Mouse (Mus musculus): ENCODE measurements at regions not wholly inside any gene's neighbourhood (a gene's known extent, or its start where the extent isn't known, plus 50 kb on each side); places are given as distances from the start of the nearest gene placed in this dataset.

GRCm38 (mm10) chr2:11416122-11416521, 137.8 kb downstream of the Pfkfb3 start:
- DNase-seq (ENCODE audit: low spot score in 2 of 2): no peak

GRCm38 (mm10) chr2:11412521-11412920, 141.4 kb downstream of the Pfkfb3 start:
- no peak for DNase-seq (ENCODE audit: low spot score in 2 of 2)

DNA sequence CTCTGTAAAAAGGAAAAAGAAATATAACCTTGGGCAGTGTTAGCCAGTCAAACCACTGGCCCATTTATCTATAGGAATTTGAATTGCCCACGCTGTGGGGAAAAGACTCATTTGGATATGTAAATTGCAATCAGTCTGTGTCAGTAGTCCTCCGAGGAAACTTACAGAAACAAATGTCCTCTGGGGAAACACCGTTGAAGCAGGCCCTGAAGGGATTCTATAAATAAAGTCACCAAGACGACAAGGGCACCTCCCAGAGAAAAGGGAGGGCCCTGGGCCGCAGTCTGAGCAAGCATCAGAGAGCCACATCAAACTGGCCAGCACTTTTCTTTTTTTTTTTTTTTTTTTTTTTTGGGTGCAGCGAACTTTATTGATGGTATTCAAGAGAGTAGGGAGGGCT, 145.4 kb downstream of the Pfkfb3 start:
- no peak for DNase-seq (ENCODE audit: low spot score in 2 of 2)

DNA sequence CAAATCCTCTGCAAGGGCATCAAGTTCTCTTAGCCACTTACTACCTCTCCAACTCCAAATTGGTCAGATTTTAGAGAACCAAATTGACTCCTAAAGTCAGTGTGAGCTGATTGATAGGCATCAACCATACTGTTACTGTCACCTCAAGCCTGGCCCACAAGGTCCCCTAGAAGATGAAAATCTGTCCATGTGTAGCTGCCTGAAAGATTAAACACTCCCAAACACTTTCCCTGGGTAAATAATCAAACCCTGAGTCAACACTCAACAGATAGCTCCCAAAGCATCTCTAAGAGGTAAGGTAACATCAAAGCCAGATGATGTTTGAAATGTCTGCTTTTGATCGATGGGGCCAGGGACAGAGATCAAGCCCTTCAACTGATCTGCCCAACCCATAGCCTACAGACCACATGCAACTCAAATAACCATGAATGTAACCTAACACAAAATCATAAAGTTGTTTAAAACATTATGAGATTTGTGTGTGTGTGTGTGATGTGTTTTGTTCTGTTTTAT, 147.7 kb downstream of the Pfkfb3 start:
- no peak for DNase-seq (ENCODE audit: low spot score in 2 of 2)

GRCm38 (mm10) chr2:11402218-11402848, 151.5 kb downstream of the Pfkfb3 start:
- DNase-seq (ENCODE audit: low spot score in 2 of 2): no peak

- DNase-seq (ENCODE audit: low spot score in 2 of 2): no peak
These were observed 154.5 kb downstream of the Pfkfb3 start for GRCm38 (mm10) chr2:11399411-11399810.

- DNase-seq (ENCODE audit: low spot score in 2 of 2): no peak
These were observed 154.9 kb downstream of the Pfkfb3 start for GRCm38 (mm10) chr2:11398949-11399348.

DNA sequence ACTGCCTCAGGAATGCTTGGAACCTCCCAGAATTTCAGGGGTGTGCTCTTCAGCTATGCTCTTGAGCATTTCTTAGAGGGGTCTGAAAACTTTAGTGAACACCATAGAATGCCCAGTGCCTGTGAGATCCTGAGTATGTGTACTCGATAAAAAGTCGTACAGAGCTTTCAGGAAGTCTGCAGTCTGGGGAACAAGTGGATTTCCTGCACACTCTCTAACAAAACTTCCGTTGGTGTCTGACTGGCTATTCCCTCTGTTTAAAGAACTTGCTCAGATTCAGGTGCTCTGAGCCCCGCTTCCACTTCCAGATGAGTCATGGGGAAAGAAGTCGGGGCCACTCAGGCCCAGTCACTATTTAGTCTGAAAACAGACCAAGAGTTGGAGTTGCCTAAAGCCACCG, 155.5 kb downstream of the Pfkfb3 start:
- no peak for DNase-seq (ENCODE audit: low spot score in 2 of 2)

- DNase-seq (ENCODE audit: low spot score in 2 of 2): no peak
These were observed 157.0 kb downstream of the Pfkfb3 start for GRCm38 (mm10) chr2:11396835-11397234.

DNA sequence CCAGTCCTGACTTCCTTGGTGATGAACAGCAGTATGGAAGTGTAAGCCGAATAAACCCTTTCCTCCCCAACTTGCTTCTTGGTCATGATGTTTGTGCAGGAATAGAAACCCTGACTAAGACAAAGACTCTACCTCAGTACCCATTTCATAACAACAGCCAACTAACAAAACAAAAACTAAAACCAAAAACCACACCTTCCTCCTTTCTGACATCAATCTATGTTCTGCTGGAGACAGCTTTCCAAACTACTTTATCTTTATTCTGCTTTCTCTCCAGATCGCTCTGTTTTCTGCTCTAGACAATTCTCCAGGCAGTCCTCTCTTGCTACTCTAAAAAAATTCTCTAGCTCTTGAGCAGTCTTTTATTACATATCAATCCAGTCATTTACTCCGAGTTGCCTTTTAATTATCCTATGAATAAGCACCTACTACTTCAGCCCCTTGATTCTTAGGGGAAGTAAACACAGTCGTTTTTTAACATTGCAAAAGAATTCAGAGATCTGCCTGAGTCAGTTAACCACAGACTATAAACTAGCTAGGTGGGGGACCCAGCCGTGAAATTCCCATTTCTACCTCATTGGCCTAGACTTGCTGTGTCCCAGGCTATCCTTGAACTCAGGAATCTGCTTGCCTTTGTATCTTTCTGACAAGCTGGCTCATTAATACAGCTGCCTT, 159.1 kb downstream of the Pfkfb3 start:
- no peak for DNase-seq (ENCODE audit: low spot score in 2 of 2)

DNA sequence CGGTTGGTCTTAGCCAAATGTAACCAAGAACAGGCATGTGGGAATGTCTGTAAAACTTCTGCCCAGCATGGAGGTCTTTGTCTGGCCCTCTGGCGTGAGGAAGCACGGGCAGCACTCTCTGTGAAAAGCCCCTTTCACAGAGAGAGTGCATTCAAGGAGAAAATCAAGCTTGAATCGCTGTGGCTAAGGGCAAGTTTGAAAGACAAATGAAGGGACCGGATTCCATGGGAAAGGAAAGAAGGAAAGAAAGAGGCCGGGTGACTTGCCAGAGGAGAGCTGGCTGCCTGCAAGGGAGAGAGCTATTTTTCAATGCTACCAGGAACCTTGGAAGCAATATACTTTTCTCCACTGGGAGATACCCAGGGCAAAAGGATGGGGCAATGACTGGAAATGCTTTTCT, 162.2 kb downstream of the Pfkfb3 start:
- DNase-seq (ENCODE audit: low spot score in 2 of 2): no peak

GRCm38 (mm10) chr2:11390667-11391334, 163.1 kb downstream of the Pfkfb3 start:
- DNase-seq (ENCODE audit: low spot score in 2 of 2): no peak

- no peak for DNase-seq (ENCODE audit: low spot score in 2 of 2)
These were observed 166.3 kb downstream of the Pfkfb3 start for GRCm38 (mm10) chr2:11387623-11388022.

DNA sequence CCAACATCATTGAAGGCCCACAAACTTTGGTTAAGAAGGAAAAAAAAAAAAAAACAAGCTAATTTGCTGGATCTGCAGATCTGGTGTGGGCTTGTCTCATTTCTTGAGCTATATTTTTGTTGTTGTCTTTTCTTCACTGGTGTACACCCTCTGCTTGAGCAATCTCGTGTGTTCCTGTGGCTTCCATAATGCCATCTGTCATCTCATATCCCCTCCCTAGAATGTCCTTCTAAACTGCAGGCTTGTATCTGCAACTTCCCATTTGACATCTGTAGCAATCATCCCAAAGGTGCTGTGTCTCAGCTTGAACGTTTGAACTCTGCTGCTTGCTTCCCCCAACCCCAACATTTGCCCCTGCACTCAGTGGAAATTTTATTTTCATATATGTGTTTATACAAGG, 170.1 kb downstream of the Pfkfb3 start:
- DNase-seq (ENCODE audit: low spot score in 2 of 2): no peak

DNA sequence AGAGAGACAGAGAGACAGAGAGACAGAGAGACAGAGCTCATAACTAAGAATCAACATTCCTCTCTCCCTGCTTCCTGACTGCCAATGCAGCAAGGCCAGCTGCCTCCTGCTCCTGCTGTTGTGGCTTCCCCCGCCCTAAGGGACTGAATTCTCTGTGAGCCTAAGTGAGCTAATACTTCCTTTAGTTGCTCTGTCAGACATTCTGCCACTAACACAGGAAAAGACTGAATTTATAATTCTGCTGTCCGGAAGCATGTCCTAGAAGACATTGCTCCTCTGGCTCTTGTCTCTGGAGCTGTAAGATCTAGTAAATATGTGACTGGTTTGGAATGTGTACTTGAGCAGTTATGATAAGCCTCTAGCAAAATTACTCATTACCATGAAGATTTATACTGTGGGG, 176.7 kb downstream of the Pfkfb3 start:
- DNase-seq (ENCODE audit: low spot score in 2 of 2): no peak

DNA sequence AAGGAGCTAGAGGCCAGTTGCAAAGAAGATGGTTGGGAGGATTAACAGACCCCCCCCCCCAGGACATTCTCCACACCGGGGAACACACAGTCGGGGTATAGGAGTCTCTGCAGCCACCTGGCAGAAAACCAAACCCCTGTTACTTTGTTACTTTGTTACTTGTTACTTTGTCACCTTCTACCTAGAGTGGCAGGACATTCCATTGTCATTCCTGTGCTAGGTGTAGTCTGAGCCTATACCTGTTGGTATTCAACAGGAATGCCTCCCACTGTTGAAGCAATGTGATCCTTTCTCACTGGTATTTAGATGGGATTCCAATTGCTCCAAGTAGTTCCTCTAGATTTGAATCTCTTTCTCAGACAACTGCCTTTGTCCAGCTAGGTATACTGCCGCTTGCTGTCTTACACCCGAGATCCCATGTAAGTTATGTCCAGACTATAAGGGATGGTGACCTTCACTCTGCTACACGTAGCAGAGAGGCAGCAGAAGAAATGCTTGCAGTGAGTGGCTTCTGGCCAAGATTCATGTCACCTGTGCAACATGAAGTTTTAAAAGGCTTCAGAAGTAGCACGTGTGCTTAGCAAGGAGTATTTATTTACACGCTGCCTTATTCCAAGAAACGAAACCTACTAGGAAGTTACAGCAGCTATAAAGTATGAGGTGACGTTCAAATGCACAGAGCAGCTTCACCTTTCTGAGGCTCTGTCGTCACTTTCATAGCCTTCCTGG, 178.0 kb downstream of the Pfkfb3 start:
- no peak for DNase-seq (ENCODE audit: low spot score in 2 of 2)

GRCm38 (mm10) chr2:11375092-11375491, 178.8 kb downstream of the Pfkfb3 start:
- DNase-seq (ENCODE audit: low spot score in 2 of 2): peak in 1 of 2 experiments; percentile 22

DNA sequence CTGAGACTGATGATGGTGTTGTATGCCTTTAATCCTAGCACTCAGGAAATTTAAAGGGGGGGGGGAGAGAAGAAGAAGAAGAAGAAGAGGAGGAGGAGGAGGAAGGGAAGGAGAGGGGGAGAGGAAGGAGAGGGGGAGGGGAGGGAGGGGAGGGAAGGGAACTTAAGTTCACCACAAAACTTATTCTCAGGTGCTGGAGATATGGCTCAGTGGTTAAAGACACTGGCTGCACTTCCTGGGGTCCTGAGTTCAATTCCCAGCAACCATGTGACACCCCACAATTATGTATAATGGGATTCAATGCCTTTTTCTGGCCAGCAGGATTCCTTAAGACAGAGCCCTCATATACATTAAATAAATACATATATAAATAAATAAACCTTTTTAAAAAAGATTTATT, 183.6 kb downstream of the Pfkfb3 start:
- no peak for DNase-seq (ENCODE audit: low spot score in 2 of 2)

GRCm38 (mm10) chr2:11367319-11367718, 186.6 kb downstream of the Pfkfb3 start:
- no peak for DNase-seq (ENCODE audit: low spot score in 2 of 2)

GRCm38 (mm10) chr2:11365815-11366214, 188.1 kb downstream of the Pfkfb3 start:
- DNase-seq (ENCODE audit: low spot score in 2 of 2): no peak

GRCm38 (mm10) chr2:11365371-11365770, 188.5 kb downstream of the Pfkfb3 start:
- DNase-seq (ENCODE audit: low spot score in 2 of 2): no peak

DNA sequence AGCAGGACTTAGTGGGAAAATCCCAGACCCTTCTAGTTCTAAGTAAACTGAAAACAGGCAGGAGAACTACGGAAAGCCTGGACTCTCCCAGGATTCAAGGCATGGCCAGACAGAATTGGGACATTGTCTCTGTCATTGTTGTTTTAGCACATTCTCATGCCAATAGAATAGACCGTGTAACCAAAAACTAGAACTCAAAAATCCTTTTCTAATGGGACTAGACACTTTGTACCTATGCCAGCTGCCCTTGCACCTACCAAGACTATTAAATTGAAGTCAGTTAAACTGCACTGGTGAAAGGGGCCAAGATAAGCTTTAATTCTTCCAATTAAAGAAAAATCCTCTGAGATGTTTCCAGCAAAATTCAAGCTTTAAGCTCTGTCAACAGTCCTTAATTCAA, 189.8 kb downstream of the Pfkfb3 start:
- no peak for DNase-seq (ENCODE audit: low spot score in 2 of 2)

All from gastrocnemius, postnatal 4 days (tissue).